Mouse (Mus musculus): Measurements from ENCODE around the gene Gm45140. TPM values are rescaled to one million over a fixed set of nuclear protein-coding genes. Genes with fewer than 3 reads are reported as not detected.

Gm45140 gene
- polyA plus RNA-seq, 2 experiments = 2.7 to 9.1 TPM

DNA sequence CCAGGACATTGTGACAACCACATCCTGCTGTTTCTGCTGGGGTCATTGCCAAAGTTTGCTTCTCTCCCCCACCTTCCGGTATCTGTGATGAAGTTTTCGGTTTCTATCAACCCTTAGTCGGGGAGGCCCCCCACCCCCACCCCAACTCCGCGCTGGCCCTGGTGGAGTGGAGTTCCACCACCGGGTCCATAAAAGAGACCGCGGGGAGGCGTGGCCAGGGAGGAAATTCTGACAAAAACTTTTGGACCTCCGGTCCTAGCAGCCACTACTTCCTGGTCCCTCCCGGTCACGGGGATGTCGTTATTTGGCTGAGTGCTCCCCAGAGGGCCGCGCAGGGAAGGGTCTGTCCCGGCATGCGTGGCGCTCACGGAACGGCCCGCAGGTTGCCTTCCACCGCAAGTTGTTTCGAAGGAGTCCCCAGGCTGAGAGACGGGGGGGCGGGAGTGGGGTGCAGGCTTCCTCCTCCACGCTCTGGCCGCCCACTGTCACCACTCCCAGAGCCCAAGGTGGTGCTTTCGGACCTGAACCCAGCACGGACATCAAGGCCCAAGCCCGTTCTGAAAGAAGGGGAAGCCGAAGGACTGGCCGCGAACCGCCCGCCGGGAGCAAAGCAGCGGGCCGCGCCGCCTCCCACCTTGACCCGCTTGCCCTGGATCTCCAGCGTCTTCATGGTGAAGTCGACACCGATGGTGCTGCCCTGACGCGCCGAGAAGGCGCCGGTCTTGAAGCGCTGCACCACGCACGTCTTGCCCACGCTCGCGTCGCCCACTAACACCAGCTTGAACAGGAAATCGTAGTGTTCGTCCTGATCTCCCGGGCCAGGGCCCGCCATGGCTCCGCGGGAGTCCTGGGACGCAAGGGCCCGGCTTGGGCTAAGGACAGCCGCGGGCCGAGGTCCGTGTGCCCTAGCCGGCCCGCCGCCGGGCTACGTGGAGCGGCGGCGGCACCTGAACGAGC lies 24.6 kb downstream of the Gm45140 start:
- peak overlapping the region; percentile 81 for H3K9ac ChIP-seq (ENCODE audit: low read depth, low read length, severe bottlenecking)
- H3K4me2 ChIP-seq (replicated peaks; ENCODE audit: low read depth, low read length, severe bottlenecking) = peak overlapping the region; percentile 71
- H3K4me1 ChIP-seq (ENCODE audit: control insufficient read depth, insufficient read depth, low read length) = peaks cover 10% of the 10 kb centered on the region
- under 1% methylated on average over 60 of the region's 77 CpGs for WGBS
- no peaks in the 10 kb centered on the region for H3K27me3 ChIP-seq (ENCODE audit: control insufficient read depth, insufficient read depth, low read length)
- peak overlapping the region; percentile 81 for H3K4me3 ChIP-seq (replicated peaks; ENCODE audit: low read length)
- TF ChIP-seq POLR2A (IDR thresholded peaks at IDR 0.05; ENCODE audit: borderline replicate concordance, extremely low read depth, insufficient read depth, insufficient read length) = no peak
- H3K9me3 ChIP-seq (ENCODE audit: control insufficient read depth, low read length) = no peaks in the 10 kb centered on the region
- H3K27ac ChIP-seq (replicated peaks; ENCODE audit: low read depth, low read length) = peak overlapping the region; percentile 74
- ATAC-seq (ENCODE audit: low FRiP score, low read depth) = peak; percentile 43; the same call in 1 of the 2 replicates
- peaks cover 21% of the 10 kb centered on the region for H3K36me3 ChIP-seq (ENCODE audit: control insufficient read depth, insufficient read depth, low read length)
- DNase-seq (ENCODE audit: low spot score) = peak; percentile 9

DNA sequence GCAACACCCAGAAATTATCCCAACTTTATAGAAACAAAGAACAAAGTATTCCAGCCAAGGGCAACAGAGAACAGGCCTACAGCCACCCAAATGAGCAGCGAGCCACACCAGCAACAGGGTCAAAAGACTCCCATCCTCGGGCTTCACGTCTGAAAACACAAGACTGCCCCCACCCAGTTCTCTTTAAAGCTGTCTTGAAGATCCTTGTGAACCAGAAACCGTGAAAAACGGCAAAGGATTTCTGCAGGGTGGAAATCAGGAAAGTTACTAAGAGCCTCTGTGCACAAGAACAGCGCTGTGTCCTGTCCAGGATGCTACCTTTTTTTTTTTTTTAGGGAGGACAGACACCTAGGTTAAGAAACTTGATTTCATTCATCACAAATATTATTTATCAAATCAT lies 25.3 kb downstream of the Gm45140 start:
- no peak for TF ChIP-seq POLR2A (IDR thresholded peaks at IDR 0.05; ENCODE audit: borderline replicate concordance, extremely low read depth, insufficient read depth, insufficient read length)
- Histone ChIP-seq H3K36me3 (ENCODE audit: control insufficient read depth, insufficient read depth, low read length) (peaks cover 14% of the 10 kb centered on the region), H3K4me3 (replicated peaks; ENCODE audit: low read length) (peak overlapping the region; percentile 81), H3K27ac (replicated peaks; ENCODE audit: low read depth, low read length) (no peak overlapping the region), H3K27me3 (ENCODE audit: control insufficient read depth, insufficient read depth, low read length) (no peaks in the 10 kb centered on the region), H3K4me1 (ENCODE audit: control insufficient read depth, insufficient read depth, low read length) (peaks cover 10% of the 10 kb centered on the region), H3K9ac (ENCODE audit: low read depth, low read length, severe bottlenecking) (no peak overlapping the region), H3K4me2 (replicated peaks; ENCODE audit: low read depth, low read length, severe bottlenecking) (peak overlapping the region; percentile 71), H3K9me3 (ENCODE audit: control insufficient read depth, low read length) (no peaks in the 10 kb centered on the region)
- DNase-seq (ENCODE audit: low spot score) (no peak), ATAC-seq (ENCODE audit: low FRiP score, low read depth) (no peak)
- 42% methylated on average over 6 of the region's 6 CpGs for WGBS

- no peak for TF ChIP-seq POLR2A (IDR thresholded peaks at IDR 0.05; ENCODE audit: borderline replicate concordance, extremely low read depth, insufficient read depth, insufficient read length)
- peaks cover 10% of the 10 kb centered on the region for H3K4me1 ChIP-seq (ENCODE audit: control insufficient read depth, insufficient read depth, low read length)
- WGBS = 82% methylated on average over 6 of the region's 6 CpGs
- no peaks in the 10 kb centered on the region for H3K27me3 ChIP-seq (ENCODE audit: control insufficient read depth, insufficient read depth, low read length)
- H3K4me2 ChIP-seq (replicated peaks; ENCODE audit: low read depth, low read length, severe bottlenecking) = no peak overlapping the region; the same call in 1 of the 2 replicates
- no peaks in the 10 kb centered on the region for H3K9me3 ChIP-seq (ENCODE audit: control insufficient read depth, low read length)
- ATAC-seq (ENCODE audit: low FRiP score, low read depth) (no peak), DNase-seq (ENCODE audit: low spot score) (no peak)
- no peak overlapping the region for H3K9ac ChIP-seq (ENCODE audit: low read depth, low read length, severe bottlenecking)
- H3K4me3 ChIP-seq (replicated peaks; ENCODE audit: low read length) = peak overlapping the region; percentile 81; the same call in 1 of the 2 replicates
- no peak overlapping the region for H3K27ac ChIP-seq (replicated peaks; ENCODE audit: low read depth, low read length)
- peaks cover 14% of the 10 kb centered on the region for H3K36me3 ChIP-seq (ENCODE audit: control insufficient read depth, insufficient read depth, low read length)
These were observed 25.9 kb downstream of the Gm45140 start for GRCm38 (mm10) chr6:87809651-87810161.

- no peaks in the 10 kb centered on the region for H3K9me3 ChIP-seq (ENCODE audit: control insufficient read depth, low read length)
- whole genome bisulfite sequencing = 90% methylated on average over 2 of the region's 2 CpGs
- H3K4me3 ChIP-seq (replicated peaks; ENCODE audit: low read length) = no peak overlapping the region
- TF ChIP-seq POLR2A (IDR thresholded peaks at IDR 0.05; ENCODE audit: borderline replicate concordance, extremely low read depth, insufficient read depth, insufficient read length) = no peak
- H3K27me3 ChIP-seq (ENCODE audit: control insufficient read depth, insufficient read depth, low read length) = no peaks in the 10 kb centered on the region
- H3K4me1 ChIP-seq (ENCODE audit: control insufficient read depth, insufficient read depth, low read length) = peaks cover 10% of the 10 kb centered on the region
- H3K9ac ChIP-seq (ENCODE audit: low read depth, low read length, severe bottlenecking) = no peak overlapping the region
- no peak for ATAC-seq (ENCODE audit: low FRiP score, low read depth)
- H3K36me3 ChIP-seq (ENCODE audit: control insufficient read depth, insufficient read depth, low read length) = peaks cover 10% of the 10 kb centered on the region
- H3K27ac ChIP-seq (replicated peaks; ENCODE audit: low read depth, low read length) = no peak overlapping the region; the same call in 1 of the 2 replicates
- no peak for DNase-seq (ENCODE audit: low spot score)
- no peak overlapping the region for H3K4me2 ChIP-seq (replicated peaks; ENCODE audit: low read depth, low read length, severe bottlenecking)
These were observed 26.5 kb downstream of the Gm45140 start for GRCm38 (mm10) chr6:87809144-87809543.

DNA sequence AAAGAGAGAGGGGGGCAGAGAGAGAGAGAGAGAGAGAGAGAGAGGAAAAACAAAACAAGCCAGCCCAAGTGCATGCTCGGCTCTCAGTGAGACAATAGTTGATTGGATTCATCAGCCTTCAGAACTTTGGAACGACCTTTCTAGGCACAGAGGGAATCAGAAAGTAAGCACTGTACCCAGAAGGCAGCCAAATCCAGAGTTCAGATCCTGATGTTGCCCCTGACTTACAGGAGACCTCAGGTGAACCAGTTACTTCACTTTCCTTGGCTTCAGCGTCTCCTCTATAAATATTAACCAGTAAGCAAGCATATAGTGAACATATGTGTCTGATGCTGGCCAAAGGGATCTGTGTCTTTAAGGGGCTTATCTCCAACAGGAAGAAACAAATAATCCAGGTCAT lies 27.1 kb downstream of the Gm45140 start:
- Histone ChIP-seq H3K9ac (ENCODE audit: low read depth, low read length, severe bottlenecking) (no peak overlapping the region), H3K36me3 (ENCODE audit: control insufficient read depth, insufficient read depth, low read length) (peaks cover 6% of the 10 kb centered on the region), H3K4me3 (replicated peaks; ENCODE audit: low read length) (no peak overlapping the region), H3K9me3 (ENCODE audit: control insufficient read depth, low read length) (no peaks in the 10 kb centered on the region), H3K4me2 (replicated peaks; ENCODE audit: low read depth, low read length, severe bottlenecking) (no peak overlapping the region), H3K4me1 (ENCODE audit: control insufficient read depth, insufficient read depth, low read length) (peaks cover 10% of the 10 kb centered on the region), H3K27ac (replicated peaks; ENCODE audit: low read depth, low read length) (no peak overlapping the region), H3K27me3 (ENCODE audit: control insufficient read depth, insufficient read depth, low read length) (no peaks in the 10 kb centered on the region)
- ATAC-seq (ENCODE audit: low FRiP score, low read depth) (no peak), DNase-seq (ENCODE audit: low spot score) (no peak)
- no peak for TF ChIP-seq POLR2A (IDR thresholded peaks at IDR 0.05; ENCODE audit: borderline replicate concordance, extremely low read depth, insufficient read depth, insufficient read length)
- WGBS = 83% methylated on average over 3 of the region's 3 CpGs
